Mouse (Mus musculus): ENCODE measurements around the gene Btrc.
"Not testable (repeated sequence)": the region's sequence is repeated elsewhere in the genome, so short reads cannot be mapped to it uniquely, and the experiment has no call there.

Gene Btrc

DNA sequence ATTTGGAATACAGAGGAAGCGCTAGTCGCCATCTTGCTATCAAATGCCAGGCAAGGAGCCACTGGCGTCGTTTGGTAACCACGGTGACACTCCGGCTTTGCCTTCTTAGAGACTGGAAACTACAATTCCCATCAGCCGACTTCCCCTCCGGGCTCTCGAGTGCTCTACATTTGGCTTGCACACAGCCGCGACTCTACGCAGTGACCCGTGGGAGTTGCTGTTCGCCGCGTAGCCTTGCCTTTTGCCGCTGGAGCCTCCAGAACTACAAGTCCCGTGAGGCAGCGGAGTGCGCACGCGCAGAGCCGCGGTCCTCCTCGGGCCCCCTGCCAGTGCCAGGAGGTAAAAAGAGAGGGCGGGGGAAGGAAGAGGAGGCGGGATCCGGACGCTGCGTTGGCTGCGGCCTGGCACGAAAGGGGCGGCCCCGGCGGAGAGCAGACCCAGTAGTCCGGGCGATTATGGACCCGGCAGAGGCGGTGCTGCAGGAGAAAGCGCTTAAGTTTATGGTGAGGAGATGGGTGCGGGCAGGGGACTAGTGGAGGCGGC, at the start of gene Btrc:
Gene Btrc, plus strand, starts transcription at position 351 of the 543 bp plus-strand sequence.
- DNase-seq, result peak; percentile 100

DNA sequence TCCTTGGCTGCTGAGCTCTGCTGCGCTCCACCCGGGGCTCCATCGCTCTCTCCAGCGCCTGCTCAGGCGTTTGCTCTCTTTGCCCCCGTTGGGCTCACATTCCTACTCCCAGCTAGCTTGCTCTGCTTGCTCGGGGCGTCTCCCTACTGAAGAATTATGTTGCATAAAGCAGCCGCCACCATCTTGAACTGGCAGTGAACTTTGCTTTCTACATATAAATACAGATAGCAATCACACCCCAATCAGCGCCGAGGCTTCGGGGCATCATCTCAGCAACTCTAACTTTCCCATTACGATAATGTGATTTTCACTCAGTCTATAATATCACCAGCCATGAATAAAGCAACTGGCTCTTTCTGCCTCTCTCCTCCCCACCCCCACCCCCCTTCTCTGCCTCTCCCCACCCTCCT, 46.1 kb upstream of the Btrc start:
- DNase-seq, result no peak

DNA sequence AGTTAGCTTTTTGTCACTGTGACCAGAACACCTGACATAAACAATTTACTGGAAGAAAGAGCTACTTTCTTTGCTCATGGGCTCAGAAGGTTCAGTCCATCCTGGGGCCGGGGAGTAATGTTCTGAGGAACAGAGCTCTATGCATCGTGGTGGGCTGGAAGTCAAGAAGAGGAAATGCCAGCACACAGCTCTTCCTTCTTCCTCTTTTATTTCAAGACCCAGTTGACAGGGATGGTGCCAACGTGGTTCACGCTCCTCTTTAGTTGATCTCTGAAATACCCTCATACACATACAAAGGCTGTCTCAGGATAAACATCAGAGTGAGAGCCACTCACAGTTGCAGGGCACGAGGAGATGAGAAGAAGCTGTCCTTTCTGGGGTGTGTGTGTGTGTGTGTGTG, 42.5 kb upstream of the Btrc start:
- no peak for DNase-seq

DNA sequence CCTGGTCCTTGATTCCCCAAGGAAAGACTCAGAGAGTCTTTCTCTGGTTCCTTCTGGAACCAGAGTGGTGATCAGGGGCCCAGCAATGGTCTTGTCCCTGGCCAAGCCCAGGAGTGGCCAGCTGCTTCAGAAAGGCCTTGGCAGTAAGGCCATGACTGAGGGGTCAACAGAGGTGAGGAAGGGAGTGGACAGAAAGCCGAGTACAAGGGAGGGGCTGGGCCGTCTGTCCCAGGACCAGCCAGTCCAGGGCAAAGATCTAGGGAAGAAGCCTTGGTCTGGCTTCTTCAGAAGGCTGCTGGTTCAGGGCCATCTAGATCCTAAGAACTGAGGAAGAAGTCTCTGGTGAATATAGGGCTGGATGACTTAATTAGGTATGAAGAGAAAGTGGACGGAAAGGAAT, 34.5 kb upstream of the Btrc start:
- DNase-seq, result no peak

DNA sequence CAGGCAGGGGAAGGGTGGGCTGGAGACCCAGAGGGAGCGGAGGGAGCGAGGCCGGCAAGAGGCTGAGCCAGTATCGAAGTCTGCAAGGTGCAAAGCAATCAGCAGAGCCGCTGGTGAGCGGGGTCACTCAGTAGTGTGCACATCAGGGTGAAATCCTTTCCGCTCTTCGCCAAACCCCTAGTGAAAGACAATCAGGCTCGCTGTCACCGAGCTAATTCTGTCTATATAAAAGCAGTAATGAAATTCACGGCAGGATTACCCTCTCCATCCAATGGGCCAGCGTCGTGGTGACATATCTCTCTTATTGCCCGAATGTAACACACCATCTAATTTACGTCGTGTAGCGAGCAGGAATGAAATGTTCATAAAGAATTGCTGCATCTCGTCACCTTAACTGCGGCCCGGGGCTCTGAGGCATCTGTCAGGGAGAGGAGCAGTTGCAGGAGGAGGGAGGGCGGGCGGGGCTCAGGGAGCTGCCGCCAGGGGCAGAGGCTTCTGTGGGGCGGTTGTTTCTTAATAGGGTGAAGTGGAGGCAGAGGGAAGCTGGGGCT, 33.7 kb upstream of the Btrc start:
- no peak for DNase-seq

DNA sequence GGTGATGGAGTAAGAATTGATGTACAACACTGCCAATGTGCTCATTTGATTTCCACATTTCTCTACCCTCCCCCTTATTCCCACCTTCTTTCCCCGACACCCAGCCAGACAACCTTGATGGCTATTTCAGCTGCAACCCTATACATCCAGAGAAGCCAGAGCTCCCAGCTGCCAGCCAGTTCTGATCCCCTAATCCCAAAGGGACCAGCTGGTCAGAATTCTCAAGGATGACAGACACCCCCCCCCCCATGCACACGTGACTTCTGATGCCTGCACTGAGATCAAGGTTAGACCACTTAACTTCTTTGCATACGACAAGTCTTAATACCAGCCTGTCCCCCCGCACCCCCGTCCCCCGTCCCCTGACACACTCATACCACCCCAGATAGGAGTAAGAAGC, 26.8 kb upstream of the Btrc start:
- DNase-seq, result no peak

DNA sequence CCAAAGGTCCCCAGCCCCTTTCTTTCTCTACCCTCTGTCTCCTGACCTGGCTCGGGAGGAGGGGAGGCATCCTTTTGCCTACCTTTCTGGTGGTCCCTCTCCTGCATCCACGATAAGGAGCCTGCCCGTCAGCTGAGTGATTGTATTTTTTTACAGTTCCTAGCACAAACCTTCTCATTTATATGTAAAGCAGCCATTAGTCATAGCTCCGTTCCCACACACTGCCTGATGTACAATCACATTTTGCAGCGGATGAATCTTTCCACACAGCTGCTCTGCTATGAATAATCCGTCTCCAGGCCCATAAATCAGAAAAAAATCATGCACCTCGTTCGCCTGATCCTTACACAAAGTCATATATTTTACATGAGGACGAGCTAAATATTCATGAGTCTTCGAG, 25.4 kb upstream of the Btrc start:
- DNase-seq, result no peak

DNA sequence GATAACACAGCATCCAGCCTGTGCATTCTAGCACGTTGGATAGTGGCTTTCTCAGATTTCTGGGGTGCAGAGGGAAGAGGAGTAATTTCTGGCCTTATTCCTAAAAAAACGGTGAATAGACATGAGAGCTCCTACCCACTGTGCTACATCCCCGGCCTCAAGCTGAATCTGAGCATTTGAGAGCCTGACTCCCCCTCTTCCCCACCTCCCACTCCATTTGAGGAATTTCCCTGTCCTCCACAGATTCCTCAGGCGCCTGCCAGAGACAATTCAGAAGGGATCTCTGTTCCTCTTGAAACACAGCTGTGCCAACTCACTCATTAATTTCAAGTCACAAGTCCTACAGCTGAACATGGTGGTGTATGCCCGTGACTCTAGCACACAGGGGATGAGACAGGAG, 19.6 kb upstream of the Btrc start:
- no peak for DNase-seq

DNA sequence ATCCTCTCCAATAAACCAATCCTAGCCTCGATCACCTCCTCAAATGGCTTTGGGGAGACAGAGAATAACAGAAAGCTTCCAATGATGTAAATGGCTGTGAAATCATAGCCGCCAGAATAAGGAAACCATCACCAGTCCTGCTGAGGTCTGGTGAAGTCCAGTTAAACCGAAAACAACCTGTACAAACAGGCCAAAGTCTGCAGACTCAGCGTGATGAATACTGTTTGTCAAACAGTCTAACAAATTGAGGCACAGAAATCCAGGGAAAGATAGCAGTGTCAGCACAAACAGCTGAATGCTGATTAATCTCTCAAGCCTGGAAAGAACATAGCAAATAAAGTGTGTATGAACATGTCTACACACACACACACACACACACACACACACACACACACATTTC, 15.3 kb upstream of the Btrc start:
- DNase-seq, result no peak

DNA sequence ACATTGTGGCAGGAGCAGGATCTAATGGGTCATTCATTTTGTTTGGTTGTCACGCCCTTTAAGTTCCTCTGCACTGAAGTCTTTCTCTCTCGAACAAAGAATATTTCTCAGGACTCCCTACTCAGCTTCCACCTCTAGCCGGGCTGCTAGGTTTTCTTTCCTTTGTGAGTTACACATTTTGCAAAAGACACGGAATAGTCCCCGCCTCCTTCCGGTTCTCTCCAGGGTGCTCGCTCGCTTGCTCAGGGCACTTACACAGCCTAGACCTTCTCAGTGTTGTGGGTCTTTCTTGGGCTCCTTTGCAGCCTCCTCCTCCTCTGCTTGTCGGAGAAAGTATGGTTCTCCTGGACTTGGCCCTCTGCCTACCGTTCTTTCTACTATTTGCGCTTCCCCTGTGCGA, 13.1 kb upstream of the Btrc start:
- no peak for DNase-seq

DNA sequence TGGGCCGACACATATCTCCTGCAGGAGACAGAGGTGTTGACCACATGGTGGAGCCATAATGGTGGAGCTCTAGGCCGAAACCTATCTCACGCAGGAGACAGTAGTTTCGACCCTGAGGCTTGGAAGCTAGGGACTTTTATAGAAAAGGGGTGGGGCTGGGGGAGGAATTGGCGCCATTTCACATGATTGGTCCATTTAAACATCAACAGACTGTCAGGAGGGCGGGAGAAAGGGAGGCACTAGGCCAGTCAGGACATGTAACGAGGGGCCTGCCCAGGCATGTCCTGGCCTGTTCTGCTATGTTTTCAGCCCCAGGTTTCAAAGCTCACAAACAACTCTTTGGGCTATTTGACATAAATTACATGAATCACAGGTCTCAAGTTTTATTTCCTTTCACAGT, 10.8 kb upstream of the Btrc start:
- DNase-seq, result not testable (repeated sequence)

DNA sequence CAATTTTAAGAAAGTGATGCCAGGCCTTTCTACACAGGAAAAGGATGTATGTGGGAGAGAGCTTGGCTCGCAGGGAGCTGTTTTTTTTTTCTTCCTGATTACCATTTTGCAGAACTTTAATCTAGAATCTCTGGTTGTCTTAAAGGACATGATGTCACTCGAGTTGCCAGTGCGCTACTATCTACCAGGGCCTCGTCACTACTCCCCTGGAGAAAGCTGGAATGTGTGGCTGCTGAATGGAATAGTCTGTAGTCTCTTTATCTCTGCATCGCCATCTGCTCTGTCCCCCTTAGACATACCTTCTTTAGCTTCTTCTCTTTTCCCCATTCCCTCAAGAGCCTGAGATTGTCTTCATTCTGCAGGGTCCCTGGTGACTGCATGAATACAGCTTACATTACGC, 7.9 kb upstream of the Btrc start:
- DNase-seq, result no peak

DNA sequence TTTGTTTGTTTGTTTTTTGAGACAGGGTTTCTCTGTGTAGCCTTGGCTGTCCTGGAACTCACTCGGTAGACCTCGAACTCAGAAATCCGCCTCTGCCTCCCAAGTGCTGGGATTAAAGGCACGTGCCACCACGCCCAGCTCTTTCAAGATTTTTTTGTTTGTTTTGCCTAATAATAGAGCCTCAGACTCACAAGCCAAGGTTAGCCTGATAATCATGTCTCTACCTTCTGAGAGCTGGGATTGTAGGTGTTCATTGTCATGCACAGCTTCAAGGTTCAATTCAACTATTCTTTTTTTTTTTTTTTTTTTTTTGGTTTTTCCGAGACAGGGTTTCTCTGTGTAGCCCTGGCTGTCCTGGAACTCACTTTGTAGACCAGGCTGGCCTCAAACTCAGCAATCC, 6.7 kb upstream of the Btrc start:
- not testable (repeated sequence) for DNase-seq

DNA sequence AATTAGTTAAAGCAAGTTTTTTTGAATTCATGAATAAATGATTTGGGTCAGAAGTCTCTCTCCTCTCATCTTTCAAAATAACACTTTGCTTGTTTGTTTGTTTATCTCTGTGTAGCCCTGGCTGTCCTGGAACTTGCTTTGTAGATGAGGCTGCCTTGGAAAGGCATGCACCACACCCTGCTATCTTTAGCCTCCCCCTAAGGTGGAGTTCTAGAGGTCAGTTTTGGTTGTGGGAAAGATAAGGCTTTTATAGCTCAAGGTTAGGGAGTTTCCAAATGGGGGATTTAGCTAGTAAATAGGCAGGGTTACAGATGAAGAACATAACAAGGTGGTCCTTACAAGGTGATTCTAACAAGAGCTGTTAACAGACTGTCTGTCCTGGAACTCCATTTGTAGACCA, 3.0 kb upstream of the Btrc start:
- no peak for DNase-seq

DNA sequence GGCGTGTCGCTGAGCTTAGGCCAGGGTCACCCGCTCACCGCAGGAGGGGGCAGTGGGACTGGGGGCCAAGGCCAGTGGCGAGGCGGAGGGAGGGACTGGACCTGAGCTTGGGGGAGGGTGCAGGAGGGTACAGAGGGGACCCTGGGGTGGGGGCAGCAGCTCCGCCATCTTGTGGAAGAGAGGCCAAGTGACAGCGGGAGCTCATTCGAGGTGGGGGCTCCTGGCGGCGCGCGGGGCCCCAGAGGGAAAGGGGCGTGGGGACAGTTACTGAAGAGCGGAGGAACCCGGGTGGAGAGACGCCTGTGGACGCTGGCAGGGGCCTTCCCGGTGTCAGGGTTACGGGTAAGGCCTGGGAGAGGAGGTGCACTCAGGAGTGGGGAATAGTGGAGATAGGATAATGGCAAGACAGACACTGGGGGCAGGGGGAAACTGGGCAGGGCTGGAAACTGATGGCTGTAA, 428 bp downstream of the Btrc start:
- no peak for DNase-seq

DNA sequence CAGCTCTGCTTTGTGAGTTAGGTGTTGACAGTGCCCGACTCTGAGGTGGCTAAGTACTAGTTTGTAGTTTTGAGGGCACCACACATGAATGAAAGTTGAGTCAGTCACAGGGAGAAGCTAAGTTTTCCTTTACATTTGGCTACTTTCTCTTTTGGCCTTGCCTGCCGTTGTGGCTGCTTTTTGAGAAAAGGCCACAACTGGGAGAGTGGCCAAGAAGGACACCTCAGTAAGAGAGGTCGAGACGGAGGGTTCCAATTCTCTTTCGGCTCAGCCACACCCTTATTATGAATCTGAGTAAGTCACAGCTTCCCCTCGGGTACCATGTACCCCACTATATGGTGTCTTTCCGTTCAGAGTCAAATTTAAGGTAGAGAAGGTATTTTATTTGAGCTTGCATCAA, 3.1 kb downstream of the Btrc start:
- DNase-seq, result no peak

DNA sequence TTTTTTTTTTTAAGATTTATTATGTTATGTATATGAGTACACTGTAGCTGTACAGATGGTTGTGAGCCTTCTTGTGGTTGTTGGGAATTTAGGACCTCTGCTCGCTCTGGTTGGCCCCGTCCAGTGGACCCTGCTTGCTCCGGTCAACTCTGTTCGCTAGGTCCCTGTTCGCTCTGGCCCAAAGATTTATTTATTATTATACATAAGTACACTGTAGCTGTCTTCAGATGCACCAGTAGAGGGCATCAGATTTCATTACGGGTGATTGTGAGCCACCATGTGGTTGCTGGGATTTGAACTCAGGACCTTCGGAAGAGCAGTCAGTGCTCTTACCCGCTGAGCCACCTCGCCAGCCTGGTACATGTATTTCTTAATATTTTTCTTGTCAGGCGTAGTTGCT, 21.3 kb downstream of the Btrc start:
- DNase-seq, result not testable (repeated sequence)

DNA sequence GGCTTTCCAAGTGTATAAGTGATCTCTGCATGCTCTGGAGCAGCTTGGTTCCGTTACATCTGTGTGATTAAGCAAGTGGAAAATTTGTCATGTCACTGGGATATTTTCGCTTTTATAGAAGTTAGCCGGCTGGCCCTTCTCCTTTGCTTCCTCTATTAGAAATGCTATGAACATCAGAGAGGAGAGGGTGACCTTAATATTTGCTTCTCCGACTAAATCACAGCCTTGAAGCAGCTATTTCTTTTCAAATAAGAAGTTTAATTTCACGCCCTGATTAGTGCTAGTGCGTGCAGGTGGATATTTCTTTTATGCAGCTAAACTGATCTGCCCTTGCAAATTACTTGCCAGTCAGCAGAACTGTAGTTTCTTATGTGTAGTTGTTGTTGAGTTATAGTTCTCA, 25.0 kb downstream of the Btrc start:
- DNase-seq, result no peak

DNA sequence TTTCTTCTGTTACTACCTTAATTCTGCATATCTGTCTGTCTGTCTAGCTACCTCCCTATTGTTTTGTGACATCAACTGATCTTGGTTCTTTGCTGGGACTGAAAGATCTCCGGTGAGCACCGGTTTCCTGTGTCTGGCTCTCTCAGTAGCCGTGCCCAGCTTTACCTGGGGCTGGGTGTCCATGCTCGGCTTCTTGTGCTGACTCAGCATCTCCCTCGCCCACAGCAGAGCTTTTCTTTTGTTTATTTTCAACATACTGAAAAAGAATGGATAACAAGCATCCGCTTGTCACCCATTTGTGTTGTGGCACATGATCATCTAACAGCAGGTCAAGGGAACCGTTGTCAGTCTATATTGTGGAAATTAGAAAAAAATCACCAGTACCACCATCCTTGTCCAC, 30.5 kb downstream of the Btrc start:
- no peak for DNase-seq

DNA sequence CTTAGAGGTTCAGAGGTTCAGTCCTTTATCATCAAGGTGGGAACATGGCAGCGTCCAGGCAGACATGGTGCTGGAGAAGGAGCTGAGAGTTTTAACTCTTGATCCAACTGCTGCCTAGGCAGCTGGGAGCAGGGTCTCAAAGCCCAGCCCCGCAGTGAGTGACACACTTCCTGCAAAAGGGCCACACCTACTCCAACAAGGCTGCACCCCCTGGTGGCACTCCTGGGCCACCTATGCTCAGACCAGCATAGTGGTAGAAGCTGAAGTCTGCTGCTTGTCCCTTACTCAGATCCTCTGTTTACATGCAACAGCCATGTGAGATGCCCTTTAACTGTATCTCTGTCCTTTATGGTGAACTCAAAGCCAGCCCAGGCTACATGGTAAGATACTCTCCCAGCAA, 47.5 kb downstream of the Btrc start:
- no peak for DNase-seq

DNA sequence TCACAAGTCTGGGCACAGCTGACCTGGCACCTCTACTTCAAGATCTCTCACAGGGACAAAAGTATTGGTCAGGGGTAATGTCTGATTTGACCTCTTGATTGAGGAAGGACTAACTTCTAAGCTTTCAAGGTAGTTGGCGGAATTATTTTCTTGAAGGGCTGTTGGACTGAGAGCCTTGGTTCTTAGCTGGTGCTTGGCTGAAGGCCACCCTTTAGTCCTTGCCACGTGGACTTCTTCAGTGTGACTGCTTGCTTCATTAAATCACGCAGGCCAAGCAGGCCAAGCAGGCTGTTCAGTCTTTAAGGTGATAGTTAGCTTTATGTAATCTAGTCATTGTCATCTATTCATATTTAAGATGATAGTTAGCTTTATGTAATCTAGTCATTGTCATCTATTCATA, 49.2 kb downstream of the Btrc start:
- DNase-seq, result peak; percentile 47 to 60

DNA sequence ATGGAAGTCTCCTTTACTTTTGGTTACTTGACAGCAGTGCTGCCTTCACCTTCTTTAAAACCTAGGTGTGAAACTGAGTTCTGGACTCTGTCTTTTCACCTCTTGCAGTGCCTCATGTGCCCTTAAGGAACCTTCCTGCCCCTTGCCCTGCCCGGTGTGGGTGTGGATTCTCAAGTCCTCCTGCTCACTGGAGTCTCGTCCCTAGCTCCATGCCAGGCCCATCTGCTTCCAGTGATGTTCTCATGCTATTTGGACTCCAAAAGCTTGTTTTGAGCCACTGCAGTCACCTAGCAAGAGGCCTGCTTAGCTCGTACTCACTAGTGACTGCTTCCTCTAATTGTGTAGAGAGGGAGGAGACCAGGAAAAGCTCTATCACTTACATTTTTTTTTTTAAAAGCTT, 50.4 kb downstream of the Btrc start:
- DNase-seq, result peak; percentile 59 to 65

DNA sequence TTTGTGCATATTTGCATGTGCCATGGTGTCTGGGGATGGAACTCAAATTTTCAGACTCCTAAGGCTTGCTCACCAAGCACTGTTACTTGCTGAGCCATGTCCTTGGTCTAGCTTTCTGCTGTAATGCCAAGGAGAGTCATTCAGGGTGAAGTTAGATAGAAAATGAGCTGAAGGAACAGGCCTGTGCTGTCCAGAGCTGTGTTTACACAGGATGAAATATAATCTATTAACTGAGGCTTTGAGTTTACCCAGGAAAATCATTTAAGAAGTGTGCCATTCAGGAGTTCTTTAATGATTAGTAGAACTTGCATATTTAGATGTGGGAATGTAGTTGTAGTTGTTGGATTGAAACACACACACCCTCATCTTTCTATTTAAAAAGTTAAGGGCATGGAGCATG, 54.1 kb downstream of the Btrc start:
- DNase-seq, result peak in 1 of 2 experiments; percentile 32

DNA sequence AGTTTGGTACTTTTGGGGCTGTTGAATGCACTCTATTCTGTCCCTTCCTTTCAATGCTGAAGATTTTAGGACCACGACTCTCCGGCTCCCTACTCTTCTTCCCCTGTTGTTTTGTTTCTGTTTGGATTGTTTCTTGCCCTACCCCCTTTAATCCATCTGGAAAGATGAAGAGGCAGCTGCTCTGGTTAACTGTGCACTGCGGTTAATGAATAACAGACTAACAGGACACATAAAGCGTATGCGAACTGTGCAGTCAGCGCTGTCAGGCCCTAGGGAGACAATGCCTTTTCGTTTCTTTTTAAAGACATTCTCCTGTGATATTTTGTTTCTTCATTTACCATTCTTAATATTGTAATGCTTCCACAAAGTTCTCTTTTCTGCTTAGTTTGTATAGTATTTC, 58.7 kb downstream of the Btrc start:
- peak; percentile 40 to 70 for DNase-seq

DNA sequence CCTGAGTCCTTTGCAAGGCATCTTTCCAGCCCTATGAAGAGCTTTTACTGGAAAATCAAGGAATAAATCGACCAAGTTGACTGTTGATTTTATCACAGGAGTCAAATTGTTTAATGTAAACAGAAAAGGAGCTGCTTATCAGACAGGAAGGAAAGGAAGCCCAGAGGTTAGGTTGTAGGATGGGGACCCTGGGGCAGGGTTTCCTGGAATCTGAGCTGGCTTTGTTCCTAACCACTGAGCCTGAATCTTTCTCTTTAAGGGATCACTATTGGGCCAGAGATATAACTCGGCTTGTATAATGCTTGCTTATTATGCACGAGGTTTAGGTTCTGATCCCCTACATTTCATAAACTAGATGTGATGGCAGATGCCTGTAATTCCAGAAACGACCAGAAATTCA, 64.6 kb downstream of the Btrc start:
- DNase-seq, result no peak

All from kidney, adult 8-10 months (tissue).